Mouse (Mus musculus): Measurements from ENCODE around the gene Vmn2r91. TPM values are rescaled to one million over a fixed set of nuclear protein-coding genes. Genes with fewer than 3 reads are reported as not detected.
"Not testable (repeated sequence)": the region's sequence is repeated elsewhere in the genome, so short reads cannot be mapped to it uniquely, and the experiment has no call there.

Gene Vmn2r91
- polyA plus RNA-seq (2015; fragmentation: Nextera tagmentation; extraction: Ambion mirVana) = not detected in 2 replicates

DNA sequence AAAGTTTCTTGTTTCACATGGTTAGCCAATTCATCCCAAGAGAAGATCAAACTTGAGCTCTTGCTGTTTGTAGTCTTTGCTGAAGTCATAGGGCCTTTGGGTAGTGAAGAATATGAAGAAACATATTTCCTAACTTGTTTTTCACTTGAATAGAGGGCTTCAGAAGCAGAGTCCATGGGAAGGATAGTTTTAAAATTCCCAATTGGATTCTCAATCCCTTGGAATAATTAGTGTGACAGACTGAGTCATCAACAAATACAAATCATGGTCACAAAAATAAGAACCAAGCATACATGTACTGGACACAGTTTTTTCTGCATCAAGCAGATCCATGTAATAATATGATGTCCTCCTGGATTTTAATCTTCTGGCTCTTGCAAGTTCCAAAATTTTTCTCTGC, at the start of gene Vmn2r91:
Gene Vmn2r91, plus strand, starts transcription at position 301 of the 400 bp plus-strand sequence.
- not testable (repeated sequence) for H3K4me1 ChIP-seq; H3K9ac ChIP-seq; H3K36me3 ChIP-seq (replicated peaks); H3K4me3 ChIP-seq; H3K9me3 ChIP-seq; H3K27ac ChIP-seq; H3K4me2 ChIP-seq; ATAC-seq (replicated peaks); H3K27me3 ChIP-seq (replicated peaks)

DNA sequence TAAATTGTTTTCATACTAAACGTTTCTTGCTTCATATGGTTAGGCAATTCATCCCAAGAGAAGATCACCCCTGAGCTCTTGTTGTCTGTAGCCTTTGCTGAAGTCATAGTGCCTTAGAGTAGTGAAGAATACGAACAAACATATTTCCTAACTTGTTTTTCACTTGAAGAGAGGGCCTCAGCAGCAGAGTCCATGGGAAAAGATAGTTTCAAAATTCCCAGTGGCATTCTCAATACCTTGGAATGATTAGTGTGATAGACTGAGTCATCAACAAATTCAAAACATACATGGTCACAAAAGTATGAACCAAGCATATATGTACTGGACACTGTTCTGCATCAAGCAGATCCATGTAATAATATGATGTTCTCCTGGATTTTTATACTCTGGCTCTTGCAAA, 35.7 kb upstream of the Vmn2r91 start, which contains the start of gene Vmn2r124:
Gene Vmn2r124, plus strand, starts transcription at position 301 of the 400 bp plus-strand sequence.
- ATAC-seq (replicated peaks) = no peak
- Histone ChIP-seq H3K4me3 (no peak within 1 kb of the TSS), H3K27ac (no peak within 1 kb of the TSS), H3K4me2 (no peak within 1 kb of the TSS), H3K36me3 (replicated peaks) (no peaks in the 10 kb centered on the region), H3K27me3 (replicated peaks) (no peaks in the 10 kb centered on the region), H3K9me3 (no peaks in the 10 kb centered on the region), H3K4me1 (no peaks in the 10 kb centered on the region), H3K9ac (no peak within 1 kb of the TSS)
- WGBS = 52% methylated on average over 2 of the region's 2 CpGs

DNA sequence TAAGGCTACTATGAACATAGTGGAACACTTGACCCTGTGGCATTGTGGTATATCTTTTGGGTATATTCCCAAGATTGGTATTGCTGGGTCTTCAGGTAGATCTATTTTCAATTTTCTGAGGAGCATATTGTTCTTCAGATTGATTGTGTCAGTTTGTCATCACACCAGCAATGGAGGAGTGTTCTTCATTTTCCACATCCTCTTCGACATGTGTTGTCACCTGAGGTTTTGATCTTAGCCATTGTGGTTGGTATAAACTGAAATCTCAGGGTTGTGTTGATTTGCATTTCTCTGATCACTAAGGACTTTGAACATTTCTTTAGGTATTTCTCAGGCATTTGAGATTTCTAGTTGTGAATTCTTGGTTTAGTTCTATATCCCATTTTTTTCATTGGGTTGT, 10.8 kb downstream of the Vmn2r91 start:
- not testable (repeated sequence) for H3K9me3 ChIP-seq; H3K4me1 ChIP-seq; H3K4me2 ChIP-seq; H3K36me3 ChIP-seq (replicated peaks); H3K27me3 ChIP-seq (replicated peaks); ATAC-seq (replicated peaks); H3K9ac ChIP-seq; H3K27ac ChIP-seq; H3K4me3 ChIP-seq
- 70% methylated on average over 1 of the region's 1 CpGs for WGBS

DNA sequence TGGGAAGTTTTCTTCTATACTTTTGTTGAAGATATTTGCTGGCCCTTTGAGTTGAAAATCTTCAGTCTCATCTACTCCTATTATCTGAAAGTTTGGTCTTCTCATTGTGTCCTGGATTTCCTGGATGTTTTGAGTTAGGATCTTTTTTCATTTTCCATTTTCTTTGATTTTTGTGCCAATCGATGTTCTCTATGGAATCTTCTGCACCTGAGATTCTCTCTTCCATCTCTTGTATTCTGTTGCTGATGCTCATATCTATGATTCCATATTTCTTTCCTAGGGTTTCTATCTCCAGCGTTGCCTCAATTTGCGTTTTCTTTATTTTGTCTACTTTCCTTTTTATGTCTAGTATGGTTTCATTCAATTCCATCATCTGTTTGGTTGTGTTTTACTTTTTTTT, 17.4 kb downstream of the Vmn2r91 start:
- WGBS = 88% methylated on average over 3 of the region's 3 CpGs

GRCm38 (mm10) chr17:18151587-18151986, 66.8 kb downstream of the Vmn2r91 start, which contains the start of gene Vmn2r92:
Gene Vmn2r92 (plus strand): TSS chr17:18151887.
- H3K36me3 ChIP-seq (replicated peaks); H3K9ac ChIP-seq; H3K4me1 ChIP-seq; H3K4me2 ChIP-seq; H3K27ac ChIP-seq; H3K27me3 ChIP-seq (replicated peaks); ATAC-seq (replicated peaks); H3K9me3 ChIP-seq; H3K4me3 ChIP-seq: not testable (repeated sequence)
- 69% methylated on average over 1 of the region's 1 CpGs for whole genome bisulfite sequencing

More for the DNA sequence above, 17.4 kb downstream of the Vmn2r91 start:
- not testable (repeated sequence) for H3K9me3 ChIP-seq; H3K4me2 ChIP-seq; H3K4me3 ChIP-seq; ATAC-seq (replicated peaks); H3K27ac ChIP-seq; H3K4me1 ChIP-seq; H3K9ac ChIP-seq; H3K27me3 ChIP-seq (replicated peaks); H3K36me3 ChIP-seq (replicated peaks)

- not testable (repeated sequence) for H3K9ac ChIP-seq; H3K27me3 ChIP-seq (replicated peaks); H3K4me2 ChIP-seq; H3K36me3 ChIP-seq (replicated peaks); ATAC-seq (replicated peaks); H3K4me3 ChIP-seq; H3K4me1 ChIP-seq; H3K27ac ChIP-seq; H3K9me3 ChIP-seq
- 66% methylated on average over 2 of the region's 2 CpGs for WGBS
These were observed 76.4 kb downstream of the Vmn2r91 start for GRCm38 (mm10) chr17:18161194-18161593.

Other genes starting within 250 kb of the Vmn2r91 start
- 1.2 and 1.6 TPM in 2 replicates for gene Has1, start 229.8 kb upstream of the Vmn2r91 start, polyA plus RNA-seq (2015; fragmentation: Nextera tagmentation; extraction: Ambion mirVana)
- gene Fpr1, start 201.1 kb upstream of the Vmn2r91 start, polyA plus RNA-seq (2015; fragmentation: Nextera tagmentation; extraction: Ambion mirVana) = 0.22 and 0.25 TPM in 2 replicates
- not detected in 2 replicates for gene Fpr2, start 197.2 kb upstream of the Vmn2r91 start, polyA plus RNA-seq (2015; fragmentation: Nextera tagmentation; extraction: Ambion mirVana)
- not detected in 2 replicates for gene Fpr3, start 197.2 kb upstream of the Vmn2r91 start, polyA plus RNA-seq (2015; fragmentation: Nextera tagmentation; extraction: Ambion mirVana)
- not detected in 2 replicates for gene Fpr-rs4, start 63.3 kb upstream of the Vmn2r91 start, polyA plus RNA-seq (2015; fragmentation: Nextera tagmentation; extraction: Ambion mirVana)
- gene Vmn2r124, start 35.6 kb upstream of the Vmn2r91 start, polyA plus RNA-seq (2015; fragmentation: Nextera tagmentation; extraction: Ambion mirVana) = not detected in 2 replicates
- gene Vmn2r92, start 66.9 kb downstream of the Vmn2r91 start, polyA plus RNA-seq (2015; fragmentation: Nextera tagmentation; extraction: Ambion mirVana) = not detected in 2 replicates
- not detected in 2 replicates for gene Vmn2r94, start 192.7 kb downstream of the Vmn2r91 start, polyA plus RNA-seq (2015; fragmentation: Nextera tagmentation; extraction: Ambion mirVana)
- gene Vmn2r93, start 213.1 kb downstream of the Vmn2r91 start, polyA plus RNA-seq (2015; fragmentation: Nextera tagmentation; extraction: Ambion mirVana) = not detected in 2 replicates